Mouse (Mus musculus) olfactory bulb, adult 2 months (tissue): Measurements from ENCODE around the gene Naa15.

ENCODE experiments used
- CTCF ChIP-seq: fragments of 200-500 bp; IDR thresholded peaks from 2 replicates; pipeline ENCODE4 v1.5.1; 2012; ENCODE audit warnings: low read depth, mild to moderate bottlenecking, low read length, moderate library complexity; ENCODE audit not compliant: insufficient read depth
- POLR2A ChIP-seq: fragments of 200-500 bp; IDR thresholded peaks from 2 replicates; pipeline ENCODE4 v1.6.1; 2012; ENCODE audit warnings: mild to moderate bottlenecking, low read depth, low read length, moderate library complexity; ENCODE audit not compliant: insufficient read depth

- TF ChIP-seq CTCF: no peak
- TF ChIP-seq POLR2A: no peak
Measured at GRCm38 (mm10) chr3:51518763-51519121, 103.8 kb downstream of the Naa15 start.
